Mouse (Mus musculus) heart, adult 8-10 months (tissue): ENCODE data around the gene Cd70. TPM values are rescaled to one million over a fixed set of nuclear protein-coding genes. Genes with fewer than 3 reads are reported as not detected.

Source experiments
- DNase-seq: peaks from one replicate; pipeline ENCODE4 v3.0.0; 2022; ENCODE audit warnings: low spot score
- total RNA-seq, 4 experiments: library from RNA; stranded (reverse); gene quantifications; 2 replicates each; pipeline ENCODE4 v1.2.4; 2022

The Cd70 gene
- not detected for total RNA-seq

- no peak for DNase-seq
These were observed at the start of gene Cd70 for GRCm38 (mm10) chr17:57148994-57149803. Gene Cd70 (minus strand): TSS chr17:57149777.

DNA sequence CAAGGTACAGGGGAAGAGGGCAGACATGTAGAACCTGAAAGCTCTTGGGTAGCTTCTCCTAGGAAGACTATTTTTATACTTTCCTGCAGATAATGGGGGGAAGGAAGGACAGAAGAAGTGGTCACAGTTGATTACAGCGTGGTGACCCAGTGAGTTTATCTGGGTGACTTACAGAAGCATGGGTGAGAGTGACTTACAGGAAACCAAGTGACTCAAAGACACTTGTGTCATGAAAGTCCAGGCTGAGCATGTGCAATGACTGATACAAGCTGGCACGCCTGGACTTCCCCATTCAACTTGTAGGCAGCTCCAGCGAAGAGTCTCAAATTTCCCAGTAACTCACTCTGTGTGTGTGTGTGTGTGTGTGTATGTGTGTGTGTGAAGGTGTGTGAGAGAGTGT lies 48.7 kb upstream of the Cd70 start:
- no peak for DNase-seq

DNA sequence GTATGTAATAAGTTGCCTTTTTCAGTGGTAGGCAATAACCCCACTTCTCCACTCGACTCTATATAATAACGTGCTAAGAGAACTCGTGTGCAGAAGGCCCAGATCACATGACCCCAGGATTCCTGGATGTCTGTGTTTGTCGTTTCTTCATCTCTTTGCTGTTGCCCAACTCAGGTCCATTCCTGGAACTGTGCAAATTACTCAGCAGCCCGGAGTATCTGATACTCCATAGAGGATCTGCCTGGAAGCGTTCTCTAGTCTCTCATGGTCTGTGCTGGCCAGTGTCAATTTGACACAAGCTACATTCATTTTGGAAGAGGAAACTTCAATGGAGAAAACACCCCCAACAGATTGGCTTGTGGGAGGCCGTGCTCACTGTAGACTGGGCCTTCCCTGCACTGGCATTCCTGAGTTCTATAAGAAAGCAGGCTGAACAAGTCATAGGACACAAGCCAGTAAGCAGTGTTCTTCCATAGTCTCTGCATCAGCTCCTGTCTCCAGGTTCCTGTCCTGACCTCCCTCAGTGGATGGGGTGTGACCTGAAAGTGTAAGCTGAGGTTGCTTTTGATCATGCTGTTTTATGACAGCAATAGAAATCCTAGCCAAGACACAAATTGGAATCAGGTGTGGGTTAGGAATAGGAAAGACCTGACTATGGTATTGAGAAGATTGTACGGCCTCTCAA lies 45.9 kb upstream of the Cd70 start:
- no peak for DNase-seq

GRCm38 (mm10) chr17:57194771-57195170 lies 45.2 kb upstream of the Cd70 start:
- no peak for DNase-seq

DNA sequence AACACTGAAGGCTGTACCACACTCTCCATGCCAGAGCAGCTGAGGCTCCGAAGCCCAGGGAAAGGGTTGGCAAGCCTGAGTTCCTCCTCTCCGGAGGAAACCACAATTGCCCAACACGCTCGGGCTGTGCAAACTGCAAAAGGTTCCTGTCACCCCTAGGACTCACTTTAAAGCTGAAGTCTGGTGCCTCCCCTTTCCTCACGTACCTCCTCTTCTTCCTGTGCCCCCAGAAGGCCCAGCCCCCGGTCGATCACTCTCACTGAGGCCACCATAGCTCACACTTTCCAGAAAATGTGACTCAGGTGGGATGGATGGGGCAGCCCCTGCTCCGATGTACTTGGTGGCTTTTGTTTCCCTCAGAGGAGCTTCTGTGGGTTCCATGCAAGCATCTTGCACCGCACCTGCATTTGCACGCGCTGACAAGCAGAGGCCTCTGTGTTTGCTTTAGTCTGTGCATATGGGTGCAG lies 44.5 kb upstream of the Cd70 start, which contains the start of gene Tnfsf14:
Gene Tnfsf14, minus strand, starts transcription at position 137 of the 467 bp plus-strand sequence.
- DNase-seq, result no peak

GRCm38 (mm10) chr17:57188510-57189192 lies 39.1 kb upstream of the Cd70 start:
- DNase-seq, result no peak

GRCm38 (mm10) chr17:57185641-57186040 lies 36.1 kb upstream of the Cd70 start:
- DNase-seq, result no peak

GRCm38 (mm10) chr17:57182871-57183270 lies 33.3 kb upstream of the Cd70 start:
- DNase-seq, result no peak

DNA sequence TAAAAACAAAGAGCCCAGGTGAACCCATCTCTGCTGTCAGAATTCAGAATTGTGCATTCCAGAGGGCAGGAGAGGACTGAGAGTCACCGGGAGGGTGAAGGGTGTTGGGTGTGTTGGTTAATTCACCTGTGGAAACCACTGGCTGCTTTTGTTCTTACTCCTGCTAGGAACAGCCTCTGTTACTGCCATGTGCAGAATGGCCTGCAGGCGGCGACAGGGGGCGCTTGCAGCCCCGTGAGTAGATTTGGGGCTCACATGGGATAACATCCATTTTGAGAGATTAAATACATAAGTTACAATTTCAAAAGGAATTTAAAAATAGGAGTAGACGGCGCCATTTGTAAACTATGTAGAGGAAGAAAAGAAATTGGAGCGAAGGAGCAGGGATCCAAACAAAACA lies 30.8 kb upstream of the Cd70 start:
- no peak for DNase-seq

DNA sequence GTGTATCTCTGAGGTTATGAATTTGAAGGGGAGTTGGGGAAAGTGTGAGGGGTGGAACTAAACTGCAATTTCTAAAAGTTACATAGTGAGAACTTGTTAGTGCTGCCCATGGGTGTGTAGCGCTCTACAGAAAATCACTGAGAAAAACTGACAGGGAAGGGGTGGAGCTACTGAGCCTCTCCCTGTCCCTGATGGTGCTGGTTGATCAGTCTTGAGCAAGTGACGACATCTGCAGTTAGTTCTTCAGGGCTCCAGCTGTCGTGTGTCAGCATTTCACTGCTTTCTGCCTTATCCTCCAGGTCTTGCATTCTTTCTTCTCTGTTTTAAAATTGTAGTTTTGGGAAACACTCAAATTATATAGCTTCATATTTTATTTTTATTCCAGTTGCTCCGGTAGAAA lies 23.8 kb upstream of the Cd70 start:
- no peak for DNase-seq

- no peak for DNase-seq
These were observed 22.8 kb upstream of the Cd70 start for GRCm38 (mm10) chr17:57172378-57172777.

DNA sequence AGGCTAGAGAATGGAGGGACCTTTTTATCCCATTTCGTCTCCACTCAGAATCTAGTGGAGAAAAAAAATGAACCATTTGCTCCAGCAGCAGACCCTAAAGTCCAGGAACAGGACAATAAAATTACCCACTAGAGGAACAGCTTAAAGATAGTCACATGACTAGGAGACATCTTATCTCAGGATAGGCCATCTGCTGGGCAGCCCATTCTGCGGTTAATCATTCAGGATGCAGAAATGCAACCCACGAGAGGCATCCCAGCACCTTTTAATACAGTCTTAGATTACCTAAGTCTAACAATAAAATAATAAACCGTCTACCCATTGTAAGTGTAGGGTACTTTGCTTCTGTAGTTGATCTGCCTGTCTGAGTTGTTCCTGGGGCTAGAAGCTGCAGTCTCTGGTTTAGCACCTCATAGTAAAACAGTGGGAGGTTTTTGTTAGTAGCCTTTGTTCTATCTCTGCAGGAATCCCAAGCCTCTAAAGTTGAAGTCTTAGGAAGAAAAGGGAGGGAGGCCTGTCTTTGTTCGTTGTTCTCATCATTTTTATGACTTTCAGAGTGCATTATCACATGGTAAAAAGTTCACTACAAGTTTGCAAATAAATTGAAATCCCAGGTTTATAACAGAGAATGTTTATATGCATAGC lies 21.2 kb upstream of the Cd70 start:
- DNase-seq, result no peak

GRCm38 (mm10) chr17:57166800-57167791 lies 17.5 kb upstream of the Cd70 start:
- DNase-seq, result peak; percentile 82

- DNase-seq, result no peak
These were observed 4.2 kb upstream of the Cd70 start for GRCm38 (mm10) chr17:57153787-57154186.

DNA sequence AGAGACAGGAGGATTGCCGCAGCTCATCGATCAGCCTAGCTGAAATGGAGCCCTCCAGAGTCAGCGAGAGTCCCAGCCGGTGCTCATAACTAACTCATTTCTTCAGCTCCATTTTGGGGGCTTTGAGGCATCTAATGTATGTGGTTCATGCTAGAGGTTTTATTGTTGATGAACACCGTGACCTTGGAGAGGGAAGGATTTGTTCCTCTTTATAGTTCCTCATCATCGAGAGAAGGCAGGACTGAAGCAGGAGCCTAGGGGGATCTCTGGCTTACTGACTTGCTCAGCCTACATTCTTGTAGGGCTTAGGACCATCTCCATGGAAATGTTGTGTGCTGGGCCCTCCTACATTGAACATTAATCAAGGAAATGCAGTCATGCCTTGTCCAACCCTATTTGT lies 3.4 kb upstream of the Cd70 start:
- no peak for DNase-seq

GRCm38 (mm10) chr17:57148343-57148742 lies 1.2 kb downstream of the Cd70 start:
- DNase-seq, result no peak

DNA sequence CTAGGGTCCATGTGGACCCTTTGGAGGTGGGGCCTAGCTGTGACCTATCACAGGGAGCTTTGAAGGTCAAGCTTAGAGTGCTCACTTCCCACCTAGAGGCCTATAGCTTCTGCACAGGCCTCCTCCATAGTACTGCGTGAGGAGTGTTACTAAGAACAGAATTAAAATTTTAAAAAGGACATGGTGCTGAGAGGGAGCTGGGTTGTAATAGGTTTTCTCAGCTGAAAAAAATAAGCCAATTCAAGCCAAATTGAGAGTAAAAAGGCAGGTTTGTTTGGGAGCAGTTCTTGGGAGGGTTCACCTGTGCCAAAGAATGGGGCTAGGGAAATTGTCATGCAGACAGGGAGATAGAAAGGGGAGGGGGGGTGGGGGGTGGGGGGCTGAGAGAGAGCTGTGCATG lies 4.5 kb downstream of the Cd70 start:
- no peak for DNase-seq

GRCm38 (mm10) chr17:57143704-57144103 lies 5.9 kb downstream of the Cd70 start:
- DNase-seq, result no peak

GRCm38 (mm10) chr17:57139708-57140107 lies 9.9 kb downstream of the Cd70 start:
- DNase-seq, result no peak

DNA sequence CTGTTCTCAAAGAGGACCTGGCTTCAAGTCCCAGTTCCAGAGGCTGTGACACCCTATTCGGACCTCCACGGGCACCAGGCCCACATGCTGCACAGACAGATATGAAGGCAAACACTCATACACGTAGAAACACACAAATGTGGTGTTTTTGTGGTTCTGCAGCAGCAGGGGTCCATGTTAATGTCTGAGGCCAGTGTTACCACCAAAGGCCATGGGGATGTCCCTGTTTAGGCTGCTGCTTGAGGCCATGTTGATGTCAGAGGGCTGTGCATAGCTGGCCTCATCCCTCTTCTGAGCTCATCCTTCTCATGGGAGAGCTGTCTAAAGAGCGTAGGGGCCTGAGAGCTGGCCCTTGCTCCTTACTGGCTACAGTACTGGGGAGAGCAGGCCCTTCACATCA lies 10.9 kb downstream of the Cd70 start:
- no peak for DNase-seq

GRCm38 (mm10) chr17:57135635-57136034 lies 13.9 kb downstream of the Cd70 start:
- no peak for DNase-seq
